Comparison of ENCODE assay signal across 8 mouse cellular contexts in the genomic region with DNA sequence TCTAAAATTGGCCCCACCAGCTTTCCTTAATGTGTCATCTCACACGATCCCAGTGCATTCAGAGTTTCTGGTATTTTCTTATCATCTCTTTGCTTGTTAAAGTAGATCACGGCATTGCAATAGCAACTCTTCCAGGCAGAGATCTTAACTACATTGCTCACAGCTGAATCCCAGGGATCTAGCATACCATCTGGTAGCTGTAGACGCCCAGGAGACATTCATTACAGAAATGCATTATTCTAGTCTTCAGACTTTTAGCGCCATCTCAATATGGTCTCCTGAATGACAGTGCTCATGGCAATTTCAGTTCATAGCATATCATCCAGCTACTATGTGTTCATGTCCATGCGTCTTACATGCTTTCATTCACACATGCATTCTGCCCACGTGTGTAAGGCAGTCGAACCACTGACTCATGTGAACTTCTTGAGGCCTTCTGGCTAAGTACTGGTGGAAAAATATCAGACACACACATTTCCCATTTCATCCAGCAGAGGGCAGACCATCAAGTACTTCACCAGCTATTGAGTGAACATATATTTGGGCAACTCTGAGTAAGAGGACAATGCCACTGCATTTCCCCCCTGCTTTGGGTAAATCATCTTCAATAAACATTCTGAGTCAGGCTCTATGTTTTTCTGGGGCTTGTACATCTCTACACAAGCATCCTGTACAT.
DNase-seq lines count a peak whose midpoint lies in the region; ATAC-seq and TF ChIP-seq lines count a peak whose summit lies in the region.
"Had no signal": no experiment of that assay in that cellular context is flagged by ENCODE, and none has a peak within 500 bp of the region (broad histone marks: within the 10 kb centered on the region; RNA-seq: fewer than 3 reads in every experiment).

No protein-coding gene starts in this region.

- no peaks in the 10 kb centered on the region for H3K9me3 ChIP-seq in ES-Bruce4 (replicated peaks; ENCODE audit: control insufficient read depth, insufficient read depth, low read length, poor library complexity, severe bottlenecking)
- no peaks in the 10 kb centered on the region for H3K9me3 ChIP-seq in limb, embryonic 10.5 days (replicated peaks)
- H3K9me3 ChIP-seq: liver, embryonic 15.5 days had no signal

- no peaks in the 10 kb centered on the region for H3K36me3 ChIP-seq in ES-Bruce4 (ENCODE audit: control insufficient read depth, insufficient read depth, low read length, poor library complexity, severe bottlenecking)
- H3K36me3 ChIP-seq in limb, embryonic 10.5 days = no peaks in the 10 kb centered on the region
- H3K36me3 ChIP-seq: liver, embryonic 15.5 days had no signal

- no peaks in the 10 kb centered on the region for H3K27me3 ChIP-seq in ES-Bruce4 (ENCODE audit: control insufficient read depth, insufficient read depth, low read length, poor library complexity, severe bottlenecking)
- H3K27me3 ChIP-seq in limb, embryonic 10.5 days (ENCODE audit: low read depth, poor library complexity, severe bottlenecking) = no peaks in the 10 kb centered on the region
- H3K27me3 ChIP-seq: liver, embryonic 15.5 days had no signal

- no peak for TF ChIP-seq EP300 in ES-Bruce4 (IDR thresholded peaks at IDR 0.05; ENCODE audit: insufficient read depth, low read depth, low read length)

- TF ChIP-seq POLR2A in ES-Bruce4 (IDR thresholded peaks at IDR 0.05; ENCODE audit: insufficient read depth, low read length) = no peak

- no peak overlapping the region for H3K9ac ChIP-seq in ES-Bruce4 (ENCODE audit: low read depth, poor library complexity, severe bottlenecking)
- H3K9ac ChIP-seq: liver, embryonic 15.5 days had no signal

- DNase-seq in B cell, adult 2 months = peak; percentile 80 to 82
- peak; percentile 44 to 66 for DNase-seq in cerebellum, adult 18-20 months
- DNase-seq in frontal cortex, adult 2 months (ENCODE audit: extremely low spot score in 1 of 2, low spot score in 1 of 2) = peak; percentile 68 to 94
- DNase-seq in limb, embryonic 10.5 days (ENCODE audit: low spot score) = peak; percentile 72
- peak; percentile 90 to 91 for DNase-seq in right cerebral cortex, adult 2 months (ENCODE audit: low spot score in 2 of 2)

- H3K4me1 ChIP-seq in ES-Bruce4 (ENCODE audit: control insufficient read depth, insufficient read depth, low read length) = no peaks in the 10 kb centered on the region
- no peaks in the 10 kb centered on the region for H3K4me1 ChIP-seq in limb, embryonic 10.5 days
- H3K4me1 ChIP-seq: liver, embryonic 15.5 days had no signal

- peak; percentile 65 for ATAC-seq in inflammation-experienced regulatory T-cells, adult 6 months

- H3K27ac ChIP-seq in ES-Bruce4 (ENCODE audit: insufficient read depth, low read length) = no peak overlapping the region
- H3K27ac ChIP-seq in limb, embryonic 10.5 days = no peak overlapping the region
- H3K27ac ChIP-seq: liver, embryonic 15.5 days had no signal

- peak; percentile 36 for TF ChIP-seq CTCF in ES-Bruce4 (IDR thresholded peaks at IDR 0.05; ENCODE audit: low read depth, low read length)

- WGBS in limb, embryonic 10.5 days = 74% methylated on average over 7 of the region's 7 CpGs

- H3K4me3 ChIP-seq in ES-Bruce4 (ENCODE audit: low read depth, low read length) = no peak overlapping the region
- no peak overlapping the region for H3K4me3 ChIP-seq in limb, embryonic 10.5 days
- H3K4me3 ChIP-seq: liver, embryonic 15.5 days had no signal
